Comparison of ENCODE assay signal across 8 mouse cellular contexts in genomic region chr11:101070189-101070527, GRCm38 (mm10). TPM values are rescaled to one million over a fixed set of nuclear protein-coding genes. Genes with fewer than 3 reads are reported as not detected.
DNase-seq lines count a peak whose midpoint lies in the region; ATAC-seq and TF ChIP-seq lines count a peak whose summit lies in the region.

No protein-coding gene starts in this region.

- peak overlapping the region; percentile 67 for H3K4me2 ChIP-seq in CH12.LX (ENCODE audit: insufficient read depth, low read depth, poor library complexity, severe bottlenecking)
- H3K4me2 ChIP-seq in forebrain, embryonic 14.5 days (ENCODE audit: low read length): peak overlapping the region; percentile 98
- H3K4me2 ChIP-seq in liver, embryonic 16.5 days (ENCODE audit: low read depth, low read length): peak overlapping the region; percentile 100

- under 1% methylated on average over 36 of the region's 36 CpGs for WGBS in heart, adult 2 months
- WGBS in forebrain, embryonic 14.5 days: under 1% methylated on average over 36 of the region's 36 CpGs
- 0% methylated on average over 36 of the region's 36 CpGs for WGBS in liver, embryonic 16.5 days (ENCODE audit: insufficient replicate concordance)

- dilution Hi-C loops in CH12.LX (cut with MboI; ENCODE audit: extremely low pct_ligation_motif_present, extremely low pct_unique_long_range_greater_than_20kb, low sequenced_read_pairs): no loop called here

- peak overlapping the region; percentile 70 for H3K27ac ChIP-seq in heart, adult 2 months
- no peak overlapping the region for H3K27ac ChIP-seq in CH12.LX (ENCODE audit: insufficient read depth, low read depth)
- H3K27ac ChIP-seq in forebrain, embryonic 14.5 days (ENCODE audit: low read depth, low read length): peak overlapping the region; percentile 68
- H3K27ac ChIP-seq in liver, embryonic 16.5 days (ENCODE audit: low read length): peak overlapping the region; percentile 30; the same call in 1 of the 2 replicates

- H3K4me1 ChIP-seq in heart, adult 2 months (ENCODE audit: control insufficient read depth, insufficient read depth, low read length): peaks cover 3% of the 10 kb centered on the region
- H3K4me1 ChIP-seq in CH12.LX (ENCODE audit: control insufficient read depth in 1 of 2, insufficient read depth in 2 of 2): peaks cover 8 to 21% of the 10 kb centered on the region in 2 experiments
- peaks cover 8% of the 10 kb centered on the region for H3K4me1 ChIP-seq in forebrain, embryonic 14.5 days (ENCODE audit: control insufficient read depth, insufficient read depth, low read length)
- H3K4me1 ChIP-seq in liver, embryonic 16.5 days (ENCODE audit: control insufficient read depth, low read depth, low read length): peaks cover 32% of the 10 kb centered on the region

- H3K36me3 ChIP-seq in heart, adult 2 months (ENCODE audit: control insufficient read depth, insufficient read depth, low read length): no peaks in the 10 kb centered on the region
- peaks cover 0 to 20% of the 10 kb centered on the region in 2 experiments for H3K36me3 ChIP-seq in CH12.LX (replicated peaks in 1 of 2; ENCODE audit: control insufficient read depth in 1 of 2, insufficient read depth in 1 of 2, low read length in 1 of 2)
- H3K36me3 ChIP-seq in forebrain, embryonic 14.5 days (ENCODE audit: control insufficient read depth, insufficient read depth, low read length): no peaks in the 10 kb centered on the region
- no peaks in the 10 kb centered on the region for H3K36me3 ChIP-seq in liver, embryonic 16.5 days (ENCODE audit: control insufficient read depth, insufficient read depth)

- no peak for TF ChIP-seq POLR2A in heart, adult 2 months (IDR thresholded peaks at IDR 0.05; ENCODE audit: insufficient read depth, low read depth, low read length)
- no peak for TF ChIP-seq POLR2A in CH12.LX (IDR thresholded peaks at IDR 0.05; ENCODE audit: low read depth, low read length)

- intact Hi-C loops in heart, adult 2 months (cut with DNase I): no loop called here
- intact Hi-C loops in heart, postnatal 14 days (cut with DNase I): no loop called here

- H3K9me3 ChIP-seq in CH12.LX (replicated peaks; ENCODE audit: low read length): no peaks in the 10 kb centered on the region
- no peaks in the 10 kb centered on the region for H3K9me3 ChIP-seq in forebrain, embryonic 14.5 days (replicated peaks; ENCODE audit: control insufficient read depth, low read length)
- no peaks in the 10 kb centered on the region for H3K9me3 ChIP-seq in liver, embryonic 16.5 days (replicated peaks; ENCODE audit: control insufficient read depth, low read length)

- in situ Hi-C loops in CH12.LX (cut with MboI; ENCODE audit: low pct_ligation_motif_present, low pct_unique_long_range_greater_than_20kb, low sequenced_read_pairs): no loop called here

- peak; percentile 66 for ATAC-seq in forebrain, embryonic 14.5 days
- ATAC-seq in liver, embryonic 16.5 days (ENCODE audit: low read depth): peak; percentile 69

- no peak for TF ChIP-seq CTCF in heart, adult 2 months (IDR thresholded peaks at IDR 0.05)
- no peak for TF ChIP-seq CTCF in CH12.LX (conservative IDR thresholded peaks at IDR 0.05 in 1 of 2, IDR thresholded peaks at IDR 0.05 in 1 of 2; ENCODE audit: low read depth in 2 of 2, low read length in 2 of 2)

- no peak for TF ChIP-seq RAD21 in CH12.LX (IDR thresholded peaks at IDR 0.05; ENCODE audit: low read depth, low read length)

- no peaks in the 10 kb centered on the region for H3K27me3 ChIP-seq in heart, adult 2 months (ENCODE audit: control insufficient read depth, insufficient read depth, low read length)
- H3K27me3 ChIP-seq in CH12.LX (replicated peaks): peaks cover 2% of the 10 kb centered on the region
- 0 out of 2 replicates have a peak, but pooled peaks cover 2% of the 10 kb centered on the region for H3K27me3 ChIP-seq in forebrain, embryonic 14.5 days (replicated peaks; ENCODE audit: control insufficient read depth, insufficient read depth, low read length)
- peaks cover 11% of the 10 kb centered on the region for H3K27me3 ChIP-seq in liver, embryonic 16.5 days (ENCODE audit: control insufficient read depth, insufficient read depth, low read depth, low read length)

- H3K9ac ChIP-seq in heart, adult 2 months (ENCODE audit: low read depth, low read length): peak overlapping the region; percentile 92
- H3K9ac ChIP-seq in CH12.LX (ENCODE audit: insufficient read depth, low read depth): peak overlapping the region; percentile 76
- peak overlapping the region; percentile 86 for H3K9ac ChIP-seq in forebrain, embryonic 14.5 days (ENCODE audit: low read length)
- H3K9ac ChIP-seq in liver, embryonic 16.5 days (ENCODE audit: low read depth, low read length): peak overlapping the region; percentile 74

- peak overlapping the region; percentile 84 for H3K4me3 ChIP-seq in heart, adult 2 months
- peak overlapping the region; percentile 73 to 82 (median 74) for H3K4me3 ChIP-seq in CH12.LX (replicated peaks in 1 of 3; ENCODE audit: low read depth in 2 of 3, low read length in 2 of 3, poor library complexity in 1 of 3)
- H3K4me3 ChIP-seq in forebrain, embryonic 14.5 days (ENCODE audit: low read depth, low read length): peak overlapping the region; percentile 86
- peak overlapping the region; percentile 79 for H3K4me3 ChIP-seq in liver, embryonic 16.5 days (ENCODE audit: low read depth, low read length)

- DNase-seq in heart, adult 2 months: no peak
- no peak for DNase-seq in heart, postnatal 14 days
- no peak for DNase-seq in CH12.LX (ENCODE audit: extremely low read depth)
- DNase-seq in forebrain, embryonic 14.5 days (ENCODE audit: low spot score): no peak
- DNase-seq in natural killer cell, adult 2 months (ENCODE audit: low spot score in 2 of 2): no peak
- no peak for DNase-seq in spleen, adult 18-20 months
- no peak for DNase-seq in adrenal gland, adult 2 months

- no peaks in the 10 kb centered on the region for H3K79me2 ChIP-seq in heart, adult 2 months (replicated peaks; ENCODE audit: control insufficient read depth, insufficient read depth, low read length)
- no peaks in the 10 kb centered on the region for H3K79me2 ChIP-seq in CH12.LX (replicated peaks; ENCODE audit: control insufficient read depth, extremely low read depth, insufficient read depth, poor library complexity, severe bottlenecking)

- no peak for TF ChIP-seq EP300 in heart, adult 2 months (IDR thresholded peaks at IDR 0.05; ENCODE audit: insufficient read depth, low read depth, low read length)
- no peak for TF ChIP-seq EP300 in CH12.LX (IDR thresholded peaks at IDR 0.05; ENCODE audit: low read length)

RNA-seq across cellular contexts. Expression of gene Naglu, which starts 0.3 kb away (rescaled TPM):
- 1 to 10 TPM; 7.4 to 8.3 TPM for total RNA-seq in heart, adult 2 months (2021)
- polyA plus RNA-seq in heart, adult 2 months (2012; rRNA removed): 11.0 and 14.3 TPM in 2 replicates
- 10 to 100 TPM in 1 of 2 experiments, 1 to 10 TPM in 1; 7.2 to 10.1 TPM for total RNA-seq in heart, postnatal 14 days (2021)
- total RNA-seq in CH12.LX (2012; rRNA removed): 23.2 and 33.3 TPM in 2 replicates
- 12.8 and 13.8 TPM in 2 replicates for total RNA-seq in CH12.LX (2014; rRNA removed)
- 8.3 and 11.2 TPM in 2 replicates for polyA plus RNA-seq in CH12.LX (2012; ENCODE audit: insufficient read length, low read depth)
- polyA plus RNA-seq in forebrain, embryonic 14.5 days (2014; fragmentation: Nextera tagmentation; extraction: Ambion mirVana): 6.6 and 8.4 TPM in 2 replicates
- polyA plus RNA-seq in liver, embryonic 16.5 days (2015; fragmentation: Nextera tagmentation; extraction: Ambion mirVana): 7.1 and 7.2 TPM in 2 replicates
- 10 to 100 TPM; 38.0 to 42.5 TPM for total RNA-seq in adrenal gland, adult 2 months (2021)
- 102 and 120 TPM in 2 replicates for polyA plus RNA-seq in adrenal gland, adult 2 months (2012; rRNA removed)

RNA-seq across cellular contexts. Expression of gene Hsd17b1, which starts 8.1 kb away (rescaled TPM):
- under 1 TPM; 0.47 to 0.70 TPM for total RNA-seq in heart, adult 2 months (2021)
- 0.32 and 0.55 TPM in 2 replicates for polyA plus RNA-seq in heart, adult 2 months (2012; rRNA removed)
- under 1 TPM; 0.32 to 0.41 TPM for total RNA-seq in heart, postnatal 14 days (2021)
- 0.29 and 0.81 TPM in 2 replicates for total RNA-seq in CH12.LX (2012; rRNA removed)
- not detected in 2 replicates for total RNA-seq in CH12.LX (2014; rRNA removed)
- polyA plus RNA-seq in CH12.LX (2012; ENCODE audit: insufficient read length, low read depth): 0.17 TPM in 1 of 2 replicates, not detected in the other
- not detected in 2 replicates for polyA plus RNA-seq in forebrain, embryonic 14.5 days (2014; fragmentation: Nextera tagmentation; extraction: Ambion mirVana)
- polyA plus RNA-seq in liver, embryonic 16.5 days (2015; fragmentation: Nextera tagmentation; extraction: Ambion mirVana): 0.28 and 0.30 TPM in 2 replicates
- total RNA-seq in adrenal gland, adult 2 months (2021): 1 to 10 TPM; 1.1 to 2.5 TPM
- polyA plus RNA-seq in adrenal gland, adult 2 months (2012; rRNA removed): 2.1 and 2.3 TPM in 2 replicates

RNA-seq across cellular contexts. Expression of gene Coasy, which starts 12.2 kb away (rescaled TPM):
- 10 to 100 TPM; 15.8 to 17.5 TPM for total RNA-seq in heart, adult 2 months (2021)
- 22.1 and 24.6 TPM in 2 replicates for polyA plus RNA-seq in heart, adult 2 months (2012; rRNA removed)
- total RNA-seq in heart, postnatal 14 days (2021): 10 to 100 TPM; 16.8 to 21.4 TPM
- total RNA-seq in CH12.LX (2012; rRNA removed) (74.9 and 78.9 TPM in 2 replicates), CH12.LX (2014; rRNA removed) (60.4 and 66.1 TPM in 2 replicates)
- polyA plus RNA-seq in CH12.LX (2012; ENCODE audit: insufficient read length, low read depth): 56.6 and 63.4 TPM in 2 replicates
- polyA plus RNA-seq in forebrain, embryonic 14.5 days (2014; fragmentation: Nextera tagmentation; extraction: Ambion mirVana): 52.9 and 54.9 TPM in 2 replicates
- 20.1 and 20.5 TPM in 2 replicates for polyA plus RNA-seq in liver, embryonic 16.5 days (2015; fragmentation: Nextera tagmentation; extraction: Ambion mirVana)
- 10 to 100 TPM; 86.9 to 90.5 TPM for total RNA-seq in adrenal gland, adult 2 months (2021)
- polyA plus RNA-seq in adrenal gland, adult 2 months (2012; rRNA removed): 178 and 187 TPM in 2 replicates

RNA-seq across cellular contexts. Expression of gene Mlx, which starts 16.9 kb away (rescaled TPM):
- 10 to 100 TPM; 18.1 to 21.3 TPM for total RNA-seq in heart, adult 2 months (2021)
- polyA plus RNA-seq in heart, adult 2 months (2012; rRNA removed): 23.0 and 45.2 TPM in 2 replicates
- 10 to 100 TPM; 17.4 to 17.6 TPM for total RNA-seq in heart, postnatal 14 days (2021)
- total RNA-seq in CH12.LX (2012; rRNA removed): 45.2 and 63.0 TPM in 2 replicates
- total RNA-seq in CH12.LX (2014; rRNA removed): 93.1 and 116 TPM in 2 replicates
- polyA plus RNA-seq in CH12.LX (2012; ENCODE audit: insufficient read length, low read depth): 43.3 and 51.5 TPM in 2 replicates
- polyA plus RNA-seq in forebrain, embryonic 14.5 days (2014; fragmentation: Nextera tagmentation; extraction: Ambion mirVana): 100 and 109 TPM in 2 replicates
- 23.8 and 24.5 TPM in 2 replicates for polyA plus RNA-seq in liver, embryonic 16.5 days (2015; fragmentation: Nextera tagmentation; extraction: Ambion mirVana)
- 10 to 100 TPM; 57.8 to 72.3 TPM for total RNA-seq in adrenal gland, adult 2 months (2021)
- 36.3 and 42.4 TPM in 2 replicates for polyA plus RNA-seq in adrenal gland, adult 2 months (2012; rRNA removed)

RNA-seq across cellular contexts. Expression of gene Psmc3ip, which starts 25.1 kb away (rescaled TPM):
- total RNA-seq in heart, adult 2 months (2021): 1 to 10 TPM; 1.6 to 2.7 TPM
- 1.1 and 1.3 TPM in 2 replicates for polyA plus RNA-seq in heart, adult 2 months (2012; rRNA removed)
- 1 to 10 TPM; 2.0 to 2.2 TPM for total RNA-seq in heart, postnatal 14 days (2021)
- total RNA-seq in CH12.LX (2012; rRNA removed) (63.7 and 106 TPM in 2 replicates), CH12.LX (2014; rRNA removed) (85.9 and 106 TPM in 2 replicates)
- polyA plus RNA-seq in CH12.LX (2012; ENCODE audit: insufficient read length, low read depth): 89.9 and 114 TPM in 2 replicates
- polyA plus RNA-seq in forebrain, embryonic 14.5 days (2014; fragmentation: Nextera tagmentation; extraction: Ambion mirVana): 39.8 and 54.3 TPM in 2 replicates
- 11.7 and 11.8 TPM in 2 replicates for polyA plus RNA-seq in liver, embryonic 16.5 days (2015; fragmentation: Nextera tagmentation; extraction: Ambion mirVana)
- 1 to 10 TPM; 3.6 to 5.9 TPM for total RNA-seq in adrenal gland, adult 2 months (2021)
- polyA plus RNA-seq in adrenal gland, adult 2 months (2012; rRNA removed): 0.38 and 0.71 TPM in 2 replicates
